Mouse (Mus musculus): Measurements from ENCODE around the gene Lrfn3. TPM values are rescaled to one million over a fixed set of nuclear protein-coding genes. Genes with fewer than 3 reads are reported as not detected.

Lrfn3 gene
- polyA plus RNA-seq (2015; fragmentation: Nextera tagmentation; extraction: Ambion mirVana) = 7.4 and 8.3 TPM in 2 replicates

GRCm38 (mm10) chr7:30362652-30363343 lies at the start of gene Lrfn3:
Gene Lrfn3 (minus strand): TSS chr7:30362772.
- DNase-seq = peak; percentile 58
- H3K27ac ChIP-seq (ENCODE audit: low read depth) = peak within 1 kb of the TSS; percentile 67
- H3K27me3 ChIP-seq (ENCODE audit: insufficient read depth, low read length) = no peaks in the 10 kb centered on the region
- H3K9me3 ChIP-seq (ENCODE audit: low read length) = no peaks in the 10 kb centered on the region
- ATAC-seq = no peak
- H3K9ac ChIP-seq (replicated peaks) = peak within 1 kb of the TSS; percentile 59
- H3K36me3 ChIP-seq (replicated peaks; ENCODE audit: insufficient read depth, low read length) = no peaks in the 10 kb centered on the region
- peak within 1 kb of the TSS; percentile 46 for H3K4me3 ChIP-seq (ENCODE audit: low read depth, low read length)
- peaks cover 4% of the 10 kb centered on the region; the same call in 1 of the 2 replicates for H3K4me1 ChIP-seq (ENCODE audit: insufficient read depth)
- TF ChIP-seq EP300 (IDR thresholded peaks at IDR 0.05; ENCODE audit: low read depth) = no peak
- H3K4me2 ChIP-seq (ENCODE audit: low read depth, low read length) = peak within 1 kb of the TSS; percentile 65
- WGBS (ENCODE audit: insufficient replicate concordance) = 4% methylated on average over 33 of the region's 55 CpGs

- ATAC-seq (no peak), DNase-seq (no peak)
- 60% methylated on average over 3 of the region's 3 CpGs for WGBS (ENCODE audit: insufficient replicate concordance)
- peaks cover 5% of the 10 kb centered on the region; the same call in 1 of the 2 replicates for H3K4me1 ChIP-seq (ENCODE audit: insufficient read depth)
- H3K27ac ChIP-seq (ENCODE audit: low read depth) = peak overlapping the region; percentile 29; the same call in 1 of the 2 replicates
- no peaks in the 10 kb centered on the region for H3K9me3 ChIP-seq (ENCODE audit: low read length)
- no peak for TF ChIP-seq CTCF (IDR thresholded peaks at IDR 0.05; ENCODE audit: low read depth)
- TF ChIP-seq EP300 (IDR thresholded peaks at IDR 0.05; ENCODE audit: low read depth) = no peak
- no peaks in the 10 kb centered on the region for H3K36me3 ChIP-seq (replicated peaks; ENCODE audit: insufficient read depth, low read length)
- no peaks in the 10 kb centered on the region for H3K27me3 ChIP-seq (ENCODE audit: insufficient read depth, low read length)
- no peak overlapping the region for H3K4me2 ChIP-seq (ENCODE audit: low read depth, low read length)
- H3K4me3 ChIP-seq (ENCODE audit: low read depth, low read length) = no peak overlapping the region
- H3K9ac ChIP-seq (replicated peaks) = no peak overlapping the region
These were observed 48.5 kb upstream of the Lrfn3 start for GRCm38 (mm10) chr7:30411023-30411422.

- Histone ChIP-seq H3K4me3 (ENCODE audit: low read depth, low read length) (no peak overlapping the region), H3K9ac (replicated peaks) (no peak overlapping the region), H3K4me2 (ENCODE audit: low read depth, low read length) (no peak overlapping the region), H3K36me3 (replicated peaks; ENCODE audit: insufficient read depth, low read length) (no peaks in the 10 kb centered on the region), H3K27ac (ENCODE audit: low read depth) (0 out of 2 replicates have a peak overlapping the region, but pooled peaks have one; percentile 6), H3K4me1 (ENCODE audit: insufficient read depth) (peaks cover 5% of the 10 kb centered on the region; the same call in 1 of the 2 replicates), H3K9me3 (ENCODE audit: low read length) (no peaks in the 10 kb centered on the region), H3K27me3 (ENCODE audit: insufficient read depth, low read length) (no peaks in the 10 kb centered on the region)
- TF ChIP-seq EP300 (IDR thresholded peaks at IDR 0.05; ENCODE audit: low read depth) (no peak), CTCF (IDR thresholded peaks at IDR 0.05; ENCODE audit: low read depth) (no peak)
- WGBS (ENCODE audit: insufficient replicate concordance) = 58% methylated on average over 2 of the region's 2 CpGs
- ATAC-seq (no peak), DNase-seq (no peak)
These were observed 47.2 kb upstream of the Lrfn3 start for GRCm38 (mm10) chr7:30409789-30410188.

- Histone ChIP-seq H3K36me3 (replicated peaks; ENCODE audit: insufficient read depth, low read length) (no peaks in the 10 kb centered on the region), H3K27ac (ENCODE audit: low read depth) (no peak overlapping the region), H3K9me3 (ENCODE audit: low read length) (no peaks in the 10 kb centered on the region), H3K27me3 (ENCODE audit: insufficient read depth, low read length) (no peaks in the 10 kb centered on the region), H3K9ac (replicated peaks) (no peak overlapping the region), H3K4me3 (ENCODE audit: low read depth, low read length) (no peak overlapping the region), H3K4me2 (ENCODE audit: low read depth, low read length) (no peak overlapping the region), H3K4me1 (ENCODE audit: insufficient read depth) (peaks cover 5% of the 10 kb centered on the region; the same call in 1 of the 2 replicates)
- TF ChIP-seq EP300 (IDR thresholded peaks at IDR 0.05; ENCODE audit: low read depth) (no peak), CTCF (IDR thresholded peaks at IDR 0.05; ENCODE audit: low read depth) (no peak)
- WGBS (ENCODE audit: insufficient replicate concordance) = 79% methylated on average over 3 of the region's 3 CpGs
- DNase-seq = no peak
- no peak for ATAC-seq
These were observed 46.1 kb upstream of the Lrfn3 start for GRCm38 (mm10) chr7:30408639-30409038.

GRCm38 (mm10) chr7:30402343-30402742 lies 39.8 kb upstream of the Lrfn3 start:
- WGBS (ENCODE audit: insufficient replicate concordance) = 53% methylated on average over 4 of the region's 4 CpGs
- ATAC-seq = no peak

GRCm38 (mm10) chr7:30399671-30400070 lies 37.1 kb upstream of the Lrfn3 start:
- TF ChIP-seq CTCF (IDR thresholded peaks at IDR 0.05; ENCODE audit: low read depth) = no peak
- no peak for TF ChIP-seq EP300 (IDR thresholded peaks at IDR 0.05; ENCODE audit: low read depth)
- Histone ChIP-seq H3K4me3 (ENCODE audit: low read depth, low read length) (no peak overlapping the region), H3K9me3 (ENCODE audit: low read length) (no peaks in the 10 kb centered on the region), H3K27me3 (ENCODE audit: insufficient read depth, low read length) (no peaks in the 10 kb centered on the region), H3K36me3 (replicated peaks; ENCODE audit: insufficient read depth, low read length) (no peaks in the 10 kb centered on the region), H3K4me2 (ENCODE audit: low read depth, low read length) (no peak overlapping the region), H3K4me1 (ENCODE audit: insufficient read depth) (no peaks in the 10 kb centered on the region; the same call in 1 of the 2 replicates), H3K27ac (ENCODE audit: low read depth) (no peak overlapping the region), H3K9ac (replicated peaks) (no peak overlapping the region)
- DNase-seq (no peak), ATAC-seq (no peak)
- WGBS (ENCODE audit: insufficient replicate concordance) = 57% methylated on average over 7 of the region's 7 CpGs

More at GRCm38 (mm10) chr7:30402343-30402742, 39.8 kb upstream of the Lrfn3 start:
- DNase-seq = no peak
- no peak overlapping the region for H3K9ac ChIP-seq (replicated peaks)
- no peaks in the 10 kb centered on the region for H3K9me3 ChIP-seq (ENCODE audit: low read length)
- no peak overlapping the region for H3K4me3 ChIP-seq (ENCODE audit: low read depth, low read length)
- no peaks in the 10 kb centered on the region for H3K36me3 ChIP-seq (replicated peaks; ENCODE audit: insufficient read depth, low read length)
- no peak overlapping the region for H3K27ac ChIP-seq (ENCODE audit: low read depth)
- H3K4me2 ChIP-seq (ENCODE audit: low read depth, low read length) = no peak overlapping the region
- H3K4me1 ChIP-seq (ENCODE audit: insufficient read depth) = no peaks in the 10 kb centered on the region
- TF ChIP-seq EP300 (IDR thresholded peaks at IDR 0.05; ENCODE audit: low read depth) = no peak
- no peak for TF ChIP-seq CTCF (IDR thresholded peaks at IDR 0.05; ENCODE audit: low read depth)
- H3K27me3 ChIP-seq (ENCODE audit: insufficient read depth, low read length) = no peaks in the 10 kb centered on the region

Measured in liver, postnatal 0 days (tissue).